Mouse (Mus musculus): ENCODE data around the gene Llgl2. TPM values are rescaled to one million over a fixed set of nuclear protein-coding genes. Genes with fewer than 3 reads are reported as not detected.

Gene Llgl2
- total and polyA plus RNA-seq, 3 experiments: 3.8 to 12.3 (median 9.2) TPM

- 0 out of 2 replicates have a peak, but pooled peaks cover 5% of the 10 kb centered on the region for H3K79me2 ChIP-seq (replicated peaks; ENCODE audit: control insufficient read depth, extremely low read depth, insufficient read depth, poor library complexity, severe bottlenecking)
- peaks cover 13 to 44% of the 10 kb centered on the region in 2 experiments for H3K4me1 ChIP-seq (ENCODE audit: control insufficient read depth in 1 of 2, insufficient read depth in 2 of 2)
- in situ Hi-C loops (cut with MboI; ENCODE audit: low pct_ligation_motif_present, low pct_unique_long_range_greater_than_20kb, low sequenced_read_pairs): loop anchor here (5.0 kb wide), 4 partner anchors 98 to 323 kb away; partner anchors contain the start of gene Nt5c
- peak; percentile 82 for DNase-seq (ENCODE audit: extremely low read depth)
- peak within 1 kb of the TSS; percentile 15; the same call in 1 of the 2 replicates for H3K27ac ChIP-seq (ENCODE audit: insufficient read depth, low read depth)
- H3K9me3 ChIP-seq (replicated peaks; ENCODE audit: low read length): no peaks in the 10 kb centered on the region
- peak within 1 kb of the TSS; percentile 77 for H3K9ac ChIP-seq (ENCODE audit: insufficient read depth, low read depth)
- H3K4me2 ChIP-seq (ENCODE audit: insufficient read depth, low read depth, poor library complexity, severe bottlenecking): peak within 1 kb of the TSS; percentile 91
- H3K27me3 ChIP-seq (replicated peaks): no peaks in the 10 kb centered on the region
- dilution Hi-C loops (cut with MboI; ENCODE audit: extremely low pct_ligation_motif_present, extremely low pct_unique_long_range_greater_than_20kb, low sequenced_read_pairs): no loop called here
- TF ChIP-seq CHD2 (IDR thresholded peaks at IDR 0.05; ENCODE audit: low read length): peak; percentile 40; the same call in 1 of the 2 replicates
- peak; percentile 91; the same call in 1 of the 2 replicates for TF ChIP-seq UBTF (IDR thresholded peaks at IDR 0.05; ENCODE audit: low read depth, low read length)
- TF ChIP-seq RCOR1 (conservative IDR thresholded peaks at IDR 0.05; ENCODE audit: low read depth, low read length): no peak
- peak; percentile 35 for TF ChIP-seq MAX (IDR thresholded peaks at IDR 0.05; ENCODE audit: low read length)
- no peak; the same call in 1 of the 2 replicates for TF ChIP-seq SMC3 (IDR thresholded peaks at IDR 0.05; ENCODE audit: low read depth, low read length)
- TF ChIP-seq EP300 (IDR thresholded peaks at IDR 0.05; ENCODE audit: low read length): no peak
- TF ChIP-seq ZC3H11A (IDR thresholded peaks at IDR 0.05; ENCODE audit: low read depth, low read length): no peak
- peak; percentile 96 for TF ChIP-seq POLR2A (IDR thresholded peaks at IDR 0.05; ENCODE audit: low read depth, low read length)
- no peak for TF ChIP-seq ETS1 (conservative IDR thresholded peaks at IDR 0.05; ENCODE audit: low read depth, low read length)
- TF ChIP-seq KAT2A (IDR thresholded peaks at IDR 0.05; ENCODE audit: insufficient replicate concordance, low read length): 0 out of 2 replicates have a peak, but pooled peaks have one; percentile 7
- peak; percentile 38; the same call in 1 of the 2 replicates for TF ChIP-seq ELF1 (IDR thresholded peaks at IDR 0.05; ENCODE audit: low read depth, low read length)
- TF ChIP-seq MXI1 (IDR thresholded peaks at IDR 0.05; ENCODE audit: low read depth, low read length): peak; percentile 93
- TF ChIP-seq TCF12 (IDR thresholded peaks at IDR 0.05; ENCODE audit: low read depth, low read length): peak; percentile 82
- TF ChIP-seq JUND (conservative IDR thresholded peaks at IDR 0.05; ENCODE audit: low read depth, low read length): no peak
- TF ChIP-seq NRF1 (IDR thresholded peaks at IDR 0.05; ENCODE audit: low read depth, low read length): peak; percentile 90
- no peak; the same call in 1 of the 2 replicates for TF ChIP-seq USF2 (conservative IDR thresholded peaks at IDR 0.05; ENCODE audit: low read depth, low read length)
- 0 out of 2 replicates have a peak, but pooled peaks have one; percentile 4 for TF ChIP-seq IRF4 (IDR thresholded peaks at IDR 0.05; ENCODE audit: low read depth, low read length)
- TF ChIP-seq NELFE (IDR thresholded peaks at IDR 0.05; ENCODE audit: low read depth, low read length): peak; percentile 92
- TF ChIP-seq MEF2A (IDR thresholded peaks at IDR 0.05; ENCODE audit: borderline replicate concordance, low read depth, low read length): peak; percentile 54
- peak; percentile 75 for TF ChIP-seq HCFC1 (IDR thresholded peaks at IDR 0.05; ENCODE audit: low read depth, low read length)
- TF ChIP-seq ZMIZ1 (IDR thresholded peaks at IDR 0.05; ENCODE audit: low read depth, low read length): 0 out of 2 replicates have a peak, but pooled peaks have one; percentile 29
- TF ChIP-seq MYC (IDR thresholded peaks at IDR 0.05; ENCODE audit: low read depth, low read length): peak; percentile 26; the same call in 1 of the 2 replicates
- no peak for TF ChIP-seq CHD1 (IDR thresholded peaks at IDR 0.05; ENCODE audit: low read depth, low read length)
- TF ChIP-seq CTCF (conservative IDR thresholded peaks at IDR 0.05 in 1 of 2, IDR thresholded peaks at IDR 0.05 in 1 of 2; ENCODE audit: low read depth in 2 of 2, low read length in 2 of 2): no peak
- TF ChIP-seq POLR2AphosphoS2 (IDR thresholded peaks at IDR 0.05; ENCODE audit: low read depth, low read length): peak; percentile 59; the same call in 1 of the 2 replicates
- TF ChIP-seq BHLHE40 (IDR thresholded peaks at IDR 0.05; ENCODE audit: low read depth, low read length): peak; percentile 41; the same call in 1 of the 2 replicates
- peak; percentile 79; the same call in 1 of the 2 replicates for TF ChIP-seq SIN3A (IDR thresholded peaks at IDR 0.05; ENCODE audit: low read length)
- no peak for TF ChIP-seq GABPA (IDR thresholded peaks at IDR 0.05; ENCODE audit: insufficient replicate concordance, low read depth, low read length)
- peak; percentile 49; the same call in 1 of the 2 replicates for TF ChIP-seq USF1 (IDR thresholded peaks at IDR 0.05; ENCODE audit: low read depth, low read length)
- H3K36me3 ChIP-seq (replicated peaks in 1 of 2; ENCODE audit: control insufficient read depth in 1 of 2, insufficient read depth in 1 of 2, low read length in 1 of 2): peaks cover 19 to 59% of the 10 kb centered on the region in 2 experiments
- H3K4me3 ChIP-seq (replicated peaks in 1 of 3; ENCODE audit: low read depth in 2 of 3, low read length in 2 of 3, poor library complexity in 1 of 3): peak within 1 kb of the TSS; percentile 77 to 91 (median 81)
Measured at GRCm38 (mm10) chr11:115814605-115815450, 9.0 kb upstream of the Llgl2 start, which contains the start of gene Tsen54. Tsen54 (plus strand) TSS chr11:115814724.
